Mouse (Mus musculus) G1E (cell line): Measurements from ENCODE around the gene Olfr1042. TPM values are rescaled to one million over a fixed set of nuclear protein-coding genes. Genes with fewer than 3 reads are reported as not detected.

ENCODE experiments used
- ATAC-seq: 2 replicates; pipeline ENCODE4 v1.8.0; 2016; ENCODE audit warnings: mild to moderate bottlenecking; ENCODE audit not compliant: insufficient number of reproducible peaks, poor library complexity, low FRiP score, severe bottlenecking; ENCODE audit errors: extremely low read depth
- DNase-seq: peaks from one replicate; pipeline ENCODE4 v3.0.0; 2012; ENCODE audit warnings: low spot score
- H3K27me3 ChIP-seq: 2 replicates; pipeline ENCODE4 v1.6.1; 2012; ENCODE audit warnings: mild to moderate bottlenecking, low read length, inconsistent platforms; ENCODE audit not compliant: insufficient read depth
- H3K36me3 ChIP-seq: replicated peaks from 2 replicates; pipeline ENCODE3; 2012; ENCODE audit warnings: mild to moderate bottlenecking, inconsistent platforms
- H3K4me1 ChIP-seq: 2 replicates; pipeline ENCODE4 v1.6.1; 2012; ENCODE audit warnings: low read depth, low read length, inconsistent platforms, mixed read lengths; ENCODE audit not compliant: insufficient read depth
- H3K4me3 ChIP-seq: 2 replicates; pipeline ENCODE4 v1.5.1; 2012; ENCODE audit warnings: low read depth, mild to moderate bottlenecking, inconsistent platforms, low read length, moderate library complexity, mixed read lengths
- H3K9me3 ChIP-seq: replicated peaks from 2 replicates; pipeline ENCODE4 v1.6.1; 2012; ENCODE audit warnings: inconsistent platforms
- CTCF ChIP-seq: IDR thresholded peaks from 2 replicates; pipeline ENCODE4 v1.5.1; 2012; ENCODE audit warnings: low read depth, low read length, inconsistent platforms, mixed read lengths
- GATA1 ChIP-seq: IDR thresholded peaks from 2 replicates; pipeline ENCODE4 v1.6.1; 2012; ENCODE audit warnings: borderline replicate concordance, low read length, inconsistent platforms, mixed read lengths
- GATA2 ChIP-seq: IDR thresholded peaks from 2 replicates; pipeline ENCODE4 v1.6.1; 2012; ENCODE audit warnings: low read depth, low read length, inconsistent platforms, borderline replicate concordance
- POLR2AphosphoS5 ChIP-seq: IDR thresholded peaks from 2 replicates; pipeline ENCODE4 v1.6.1; 2012; ENCODE audit warnings: low read depth, low read length, inconsistent platforms; ENCODE audit not compliant: insufficient replicate concordance
- TAL1 ChIP-seq: conservative IDR thresholded peaks from 2 replicates; pipeline ENCODE4 v1.6.1; 2012; ENCODE audit warnings: low read depth, low read length, inconsistent platforms, mixed read lengths
- polyA plus RNA-seq: library from polyadenylated mRNA; stranded (reverse); fragments of >175 nt; gene quantifications from 2 replicates; pipeline ENCODE4 v1.2.3, GENCODE M21; 2012
- total RNA-seq, 2 experiments: library from RNA; stranded (forward) in 1 of 2; stranded (reverse) in 1 of 2; fragments of 200-1000 nt in 1 of 2; fragments of >200 nt in 1 of 2; fragmentation: Nextera tagmentation in 1 of 2; gene quantifications; 2 replicates each; pipeline ENCODE4 v1.2.3; 2014 to 2017

Gene Olfr1042
- total and polyA plus RNA-seq, 3 experiments: 0.11 TPM; not detected in 2

DNA sequence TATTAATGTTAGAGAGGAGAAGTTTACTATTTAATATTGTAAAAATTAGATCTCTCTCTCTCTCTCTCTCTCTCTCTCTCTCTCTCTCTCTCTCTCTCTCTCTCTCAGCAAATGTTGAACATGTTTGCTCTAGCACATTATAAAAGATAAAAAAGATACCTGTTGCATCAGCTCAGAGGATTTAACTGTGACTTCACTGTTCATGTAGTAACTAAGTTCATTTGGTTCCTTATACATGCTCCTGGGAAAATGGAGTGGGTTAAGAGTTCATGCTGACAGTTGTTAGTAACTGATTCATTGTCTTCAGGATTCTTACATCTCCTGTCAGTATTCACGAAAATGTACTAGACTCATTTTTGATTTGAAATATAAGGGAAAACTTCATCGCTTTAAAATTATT, 5.8 kb upstream of the Olfr1042 start, which contains the start of gene Olfr1043:
Gene Olfr1043, minus strand, starts transcription at position 101 of the 400 bp plus-strand sequence.
- ATAC-seq: no peak
- DNase-seq: no peak
- Histone ChIP-seq H3K9me3 (0 out of 2 replicates have a peak, but pooled peaks cover 1% of the 10 kb centered on the region), H3K4me3 (no peak within 1 kb of the TSS), H3K4me1 (no peaks in the 10 kb centered on the region), H3K36me3 (no peaks in the 10 kb centered on the region), H3K27me3 (no peaks in the 10 kb centered on the region)
- TF ChIP-seq GATA2 (no peak), TAL1 (no peak), GATA1 (no peak), POLR2AphosphoS5 (no peak), CTCF (no peak)

DNA sequence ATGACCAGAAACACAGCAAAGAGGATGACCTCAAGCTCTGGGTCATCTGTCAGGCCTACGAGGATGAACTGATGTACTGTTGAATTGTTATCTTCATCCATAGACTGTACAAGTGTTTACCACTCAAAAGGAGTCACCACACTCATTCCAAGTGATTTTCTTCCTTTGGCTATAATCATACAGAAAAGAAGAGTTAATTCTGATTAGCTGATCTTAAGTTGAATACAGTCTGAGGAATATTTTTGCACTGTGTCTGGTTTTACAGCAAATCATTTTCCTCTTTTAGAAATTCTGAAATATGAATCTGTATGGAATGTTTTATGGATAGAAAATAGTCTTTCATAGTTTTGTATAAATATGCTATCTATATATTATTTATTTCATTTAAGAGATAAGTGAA, 15.0 kb downstream of the Olfr1042 start, which contains the start of gene Olfr1040:
Gene Olfr1040, minus strand, starts transcription at position 101 of the 400 bp plus-strand sequence.
- DNase-seq (no peak), ATAC-seq (no peak)
- no peak for TF ChIP-seq GATA2
- Histone ChIP-seq H3K9me3 (0 out of 2 replicates have a peak, but pooled peaks cover 2% of the 10 kb centered on the region), H3K36me3 (no peaks in the 10 kb centered on the region), H3K4me1 (no peaks in the 10 kb centered on the region), H3K27me3 (no peaks in the 10 kb centered on the region), H3K4me3 (no peak within 1 kb of the TSS)

DNA sequence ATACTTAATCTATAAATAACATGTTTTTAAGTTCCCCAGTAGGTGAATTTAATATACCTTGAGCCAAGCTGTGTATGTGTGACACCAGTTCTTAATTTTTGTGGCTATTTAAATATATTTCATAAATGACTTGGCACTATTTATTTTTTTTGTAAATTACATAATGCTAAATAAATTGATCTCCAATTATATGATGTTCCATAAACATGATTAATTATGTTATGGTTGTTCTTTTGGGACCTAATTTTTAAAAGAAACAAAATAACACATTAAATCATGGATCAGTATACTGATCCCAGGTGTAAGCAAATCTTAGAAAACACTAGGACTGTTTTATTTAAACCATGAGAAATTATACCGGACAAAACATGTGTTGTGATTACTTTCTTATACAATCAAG, 25.8 kb downstream of the Olfr1042 start, which contains the start of gene Olfr1039:
Gene Olfr1039, minus strand, starts transcription at position 101 of the 400 bp plus-strand sequence.
- Histone ChIP-seq H3K4me1 (no peaks in the 10 kb centered on the region), H3K9me3 (peaks cover 3% of the 10 kb centered on the region; the same call in 1 of the 2 replicates), H3K4me3 (no peak within 1 kb of the TSS), H3K36me3 (no peaks in the 10 kb centered on the region), H3K27me3 (no peaks in the 10 kb centered on the region)
- no peak for ATAC-seq
- TF ChIP-seq POLR2AphosphoS5: no peak
- TF ChIP-seq TAL1: no peak
- TF ChIP-seq GATA1: no peak
- TF ChIP-seq CTCF: no peak
- no peak for TF ChIP-seq GATA2
- no peak for DNase-seq

Other genes starting within 250 kb of the Olfr1042 start
Only the 20 nearest of the 29 such genes appear.
- gene Olfr1031, start 171.5 kb downstream of the Olfr1042 start, total RNA-seq (2014; fragmentation: Nextera tagmentation): not detected in 2 replicates
- not detected in 2 replicates for gene Olfr1031, start 171.5 kb downstream of the Olfr1042 start, total RNA-seq (2017)
- not detected in 2 replicates for gene Olfr1031, start 171.5 kb downstream of the Olfr1042 start, polyA plus RNA-seq
- gene Olfr1032, start 156.3 kb downstream of the Olfr1042 start, total RNA-seq (2014; fragmentation: Nextera tagmentation): not detected in 2 replicates
- gene Olfr1032, start 156.3 kb downstream of the Olfr1042 start, total RNA-seq (2017): not detected in 2 replicates
- not detected in 2 replicates for gene Olfr1032, start 156.3 kb downstream of the Olfr1042 start, polyA plus RNA-seq
- gene Olfr1033, start 141.2 kb downstream of the Olfr1042 start, total RNA-seq (2014; fragmentation: Nextera tagmentation): not detected in 2 replicates
- gene Olfr1033, start 141.2 kb downstream of the Olfr1042 start, total RNA-seq (2017): not detected in 2 replicates
- not detected in 2 replicates for gene Olfr1033, start 141.2 kb downstream of the Olfr1042 start, polyA plus RNA-seq
- gene Olfr1034, start 116.0 kb downstream of the Olfr1042 start, total RNA-seq (2014; fragmentation: Nextera tagmentation): not detected in 2 replicates
- gene Olfr1034, start 116.0 kb downstream of the Olfr1042 start, total RNA-seq (2017): 0.12 TPM in 1 of 2 replicates, not detected in the other
- not detected in 2 replicates for gene Olfr1034, start 116.0 kb downstream of the Olfr1042 start, polyA plus RNA-seq
- gene Olfr1036, start 87.8 kb downstream of the Olfr1042 start, total RNA-seq (2014; fragmentation: Nextera tagmentation): not detected in 2 replicates
- gene Olfr1036, start 87.8 kb downstream of the Olfr1042 start, total RNA-seq (2017): 0.11 and 0.17 TPM in 2 replicates
- gene Olfr1036, start 87.8 kb downstream of the Olfr1042 start, polyA plus RNA-seq: not detected in 2 replicates
- gene Olfr1037, start 74.5 kb downstream of the Olfr1042 start, total RNA-seq (2014; fragmentation: Nextera tagmentation): not detected in 2 replicates
- 0.11 and 0.29 TPM in 2 replicates for gene Olfr1037, start 74.5 kb downstream of the Olfr1042 start, total RNA-seq (2017)
- gene Olfr1037, start 74.5 kb downstream of the Olfr1042 start, polyA plus RNA-seq: not detected in 2 replicates
- not detected in 2 replicates for gene Olfr1039, start 25.9 kb downstream of the Olfr1042 start, total RNA-seq (2014; fragmentation: Nextera tagmentation)
- gene Olfr1039, start 25.9 kb downstream of the Olfr1042 start, total RNA-seq (2017): 0.22 TPM in 1 of 2 replicates, not detected in the other
- not detected in 2 replicates for gene Olfr1039, start 25.9 kb downstream of the Olfr1042 start, polyA plus RNA-seq
- not detected in 2 replicates for gene Olfr1040, start 15.1 kb downstream of the Olfr1042 start, total RNA-seq (2014; fragmentation: Nextera tagmentation)
- 0.46 TPM in 1 of 2 replicates, not detected in the other for gene Olfr1040, start 15.1 kb downstream of the Olfr1042 start, total RNA-seq (2017)
- not detected in 2 replicates for gene Olfr1040, start 15.1 kb downstream of the Olfr1042 start, polyA plus RNA-seq
- gene Olfr1043, start 5.7 kb upstream of the Olfr1042 start, total RNA-seq (2014; fragmentation: Nextera tagmentation): not detected in 2 replicates
- gene Olfr1043, start 5.7 kb upstream of the Olfr1042 start, total RNA-seq (2017): not detected in 2 replicates
- not detected in 2 replicates for gene Olfr1043, start 5.7 kb upstream of the Olfr1042 start, polyA plus RNA-seq
- not detected in 2 replicates for gene Olfr1044, start 16.0 kb upstream of the Olfr1042 start, total RNA-seq (2014; fragmentation: Nextera tagmentation)
- 0.17 and 0.38 TPM in 2 replicates for gene Olfr1044, start 16.0 kb upstream of the Olfr1042 start, total RNA-seq (2017)
- not detected in 2 replicates for gene Olfr1044, start 16.0 kb upstream of the Olfr1042 start, polyA plus RNA-seq
- not detected in 2 replicates for gene Olfr52, start 23.8 kb upstream of the Olfr1042 start, total RNA-seq (2014; fragmentation: Nextera tagmentation)
- 0.11 and 0.17 TPM in 2 replicates for gene Olfr52, start 23.8 kb upstream of the Olfr1042 start, total RNA-seq (2017)
- gene Olfr52, start 23.8 kb upstream of the Olfr1042 start, polyA plus RNA-seq: not detected in 2 replicates
- not detected in 2 replicates for gene Olfr1045, start 41.2 kb upstream of the Olfr1042 start, total RNA-seq (2014; fragmentation: Nextera tagmentation)
- gene Olfr1045, start 41.2 kb upstream of the Olfr1042 start, total RNA-seq (2017): 0.16 and 0.17 TPM in 2 replicates
- gene Olfr1045, start 41.2 kb upstream of the Olfr1042 start, polyA plus RNA-seq: not detected in 2 replicates
- gene Olfr1046, start 57.5 kb upstream of the Olfr1042 start, total RNA-seq (2014; fragmentation: Nextera tagmentation): not detected in 2 replicates
- 0.16 TPM in 1 of 2 replicates, not detected in the other for gene Olfr1046, start 57.5 kb upstream of the Olfr1042 start, total RNA-seq (2017)
- gene Olfr1046, start 57.5 kb upstream of the Olfr1042 start, polyA plus RNA-seq: not detected in 2 replicates
- gene Olfr1047, start 69.6 kb upstream of the Olfr1042 start, total RNA-seq (2014; fragmentation: Nextera tagmentation): not detected in 2 replicates
- gene Olfr1047, start 69.6 kb upstream of the Olfr1042 start, total RNA-seq (2017): not detected in 2 replicates
- not detected in 2 replicates for gene Olfr1047, start 69.6 kb upstream of the Olfr1042 start, polyA plus RNA-seq
- gene Olfr1048, start 78.5 kb upstream of the Olfr1042 start, total RNA-seq (2014; fragmentation: Nextera tagmentation): not detected in 2 replicates
- 0.06 and 0.27 TPM in 2 replicates for gene Olfr1048, start 78.5 kb upstream of the Olfr1042 start, total RNA-seq (2017)
- gene Olfr1048, start 78.5 kb upstream of the Olfr1042 start, polyA plus RNA-seq: not detected in 2 replicates
- not detected in 2 replicates for gene Olfr1049, start 96.5 kb upstream of the Olfr1042 start, total RNA-seq (2014; fragmentation: Nextera tagmentation)
- not detected in 2 replicates for gene Olfr1049, start 96.5 kb upstream of the Olfr1042 start, total RNA-seq (2017)
- gene Olfr1049, start 96.5 kb upstream of the Olfr1042 start, polyA plus RNA-seq: not detected in 2 replicates
- gene Olfr1051, start 117.2 kb upstream of the Olfr1042 start, total RNA-seq (2014; fragmentation: Nextera tagmentation): not detected in 2 replicates
- gene Olfr1051, start 117.2 kb upstream of the Olfr1042 start, total RNA-seq (2017): not detected in 2 replicates
- gene Olfr1051, start 117.2 kb upstream of the Olfr1042 start, polyA plus RNA-seq: not detected in 2 replicates
- gene Olfr1052, start 130.6 kb upstream of the Olfr1042 start, total RNA-seq (2014; fragmentation: Nextera tagmentation): not detected in 2 replicates
- gene Olfr1052, start 130.6 kb upstream of the Olfr1042 start, total RNA-seq (2017): 0.11 and 0.12 TPM in 2 replicates
- gene Olfr1052, start 130.6 kb upstream of the Olfr1042 start, polyA plus RNA-seq: not detected in 2 replicates
- not detected in 2 replicates for gene Olfr1053, start 153.4 kb upstream of the Olfr1042 start, total RNA-seq (2014; fragmentation: Nextera tagmentation)
- gene Olfr1053, start 153.4 kb upstream of the Olfr1042 start, total RNA-seq (2017): not detected in 2 replicates
- not detected in 2 replicates for gene Olfr1053, start 153.4 kb upstream of the Olfr1042 start, polyA plus RNA-seq
- not detected in 2 replicates for gene Olfr1054, start 173.6 kb upstream of the Olfr1042 start, total RNA-seq (2014; fragmentation: Nextera tagmentation)
- not detected in 2 replicates for gene Olfr1054, start 173.6 kb upstream of the Olfr1042 start, total RNA-seq (2017)
- not detected in 2 replicates for gene Olfr1054, start 173.6 kb upstream of the Olfr1042 start, polyA plus RNA-seq